Mouse (Mus musculus) kidney, embryonic 16.5 days (tissue): ENCODE measurements around the gene Sucnr1. TPM values are rescaled to one million over a fixed set of nuclear protein-coding genes. Genes with fewer than 3 reads are reported as not detected.
"Not testable (repeated sequence)": the region's sequence is repeated elsewhere in the genome, so short reads cannot be mapped to it uniquely, and the experiment has no call there.

Experiments used
- ATAC-seq: fragments of 200-750 bp; cut with Nextera tagmentation; 2 replicates; pipeline ENCODE4 v1.8.0; 2017; ENCODE audit warnings: moderate TSS enrichment; ENCODE audit not compliant: low FRiP score, low TSS enrichment
- H3K27ac ChIP-seq: fragments of 300-500 bp; sonication (generic); 2 replicates; pipeline ENCODE4 v1.5.1; 2014; ENCODE audit warnings: low read length
- H3K27me3 ChIP-seq: fragments of 300-500 bp; sonication (generic); 2 replicates; pipeline ENCODE4 v1.6.1; 2014; ENCODE audit warnings: low read length, control low read depth, mixed read lengths; ENCODE audit not compliant: insufficient read depth
- H3K36me3 ChIP-seq: fragments of 300-500 bp; sonication (generic); 2 replicates; pipeline ENCODE4 v1.6.1; 2014; ENCODE audit warnings: low read length, control low read depth, mixed read lengths; ENCODE audit not compliant: insufficient read depth
- H3K4me1 ChIP-seq: fragments of 300-500 bp; sonication (generic); 2 replicates; pipeline ENCODE4 v1.6.1; 2014; ENCODE audit warnings: low read length, control low read depth, mixed read lengths; ENCODE audit not compliant: insufficient read depth
- H3K4me2 ChIP-seq: fragments of 300-500 bp; sonication (generic); replicated peaks from 2 replicates; pipeline ENCODE4 v1.6.1; 2014; ENCODE audit warnings: low read depth, low read length
- H3K4me3 ChIP-seq: fragments of 300-500 bp; sonication (generic); 2 replicates; pipeline ENCODE4 v1.5.1; 2014; ENCODE audit warnings: mild to moderate bottlenecking, low read length
- H3K9ac ChIP-seq: fragments of 300-500 bp; sonication (generic); replicated peaks from 2 replicates; pipeline ENCODE4 v1.6.1; 2014; ENCODE audit warnings: low read length
- H3K9me3 ChIP-seq: fragments of 300-500 bp; sonication (generic); 2 replicates; pipeline ENCODE4 v1.6.1; 2016; ENCODE audit warnings: low read length, control low read depth
- WGBS: fragments of 180-500 bp; shearing (Covaris S2); extraction: QIAGEN DNeasy Blood & Tissue Kit; methylation state at CpG from one replicate; pipeline ENCODE4 v1.1.7; 2014; 5-methylcytosine and 5-hydroxymethylcytosine counted together
- polyA plus RNA-seq: library from polyadenylated mRNA; unstranded; fragments of >200 nt; fragmentation: Nextera tagmentation; extraction: Ambion mirVana; gene quantifications from 2 replicates; pipeline ENCODE4 v1.2.1, GENCODE M21; 2015

The Sucnr1 gene
- polyA plus RNA-seq, 1 experiment from 2014 or later, result 6.7 TPM

- ATAC-seq, result no peak
- H3K4me3 ChIP-seq, result no peak overlapping the region
- no peak overlapping the region for H3K4me2 ChIP-seq
- no peaks in the 10 kb centered on the region for H3K27me3 ChIP-seq
- no peak overlapping the region for H3K9ac ChIP-seq
- WGBS, result 73% methylated on average over 3 of the region's 3 CpGs
- H3K36me3 ChIP-seq, result no peaks in the 10 kb centered on the region
- no peaks in the 10 kb centered on the region for H3K9me3 ChIP-seq
- H3K27ac ChIP-seq, result no peak overlapping the region
- H3K4me1 ChIP-seq, result peaks cover 8% of the 10 kb centered on the region; the same call in 1 of the 2 replicates
Observed at GRCm38 (mm10) chr3:60082746-60083145, 1.1 kb downstream of the Sucnr1 start.

GRCm38 (mm10) chr3:60085729-60086128 lies 4.1 kb downstream of the Sucnr1 start:
- Histone ChIP-seq H3K27ac (no peak overlapping the region), H3K4me1 (no peaks in the 10 kb centered on the region), H3K27me3 (no peaks in the 10 kb centered on the region), H3K4me3 (no peak overlapping the region), H3K4me2 (no peak overlapping the region), H3K36me3 (no peaks in the 10 kb centered on the region), H3K9me3 (no peaks in the 10 kb centered on the region), H3K9ac (no peak overlapping the region)
- no peak for ATAC-seq
- WGBS, result 82% methylated on average over 2 of the region's 2 CpGs

- H3K27me3 ChIP-seq, result no peaks in the 10 kb centered on the region
- no peaks in the 10 kb centered on the region for H3K4me1 ChIP-seq
- no peak overlapping the region for H3K4me2 ChIP-seq
- 70% methylated on average over 8 of the region's 8 CpGs for WGBS
- no peaks in the 10 kb centered on the region for H3K9me3 ChIP-seq
- H3K27ac ChIP-seq, result no peak overlapping the region
- no peak overlapping the region for H3K4me3 ChIP-seq
- no peak overlapping the region for H3K9ac ChIP-seq
- no peaks in the 10 kb centered on the region for H3K36me3 ChIP-seq
- ATAC-seq, result no peak
Observed at GRCm38 (mm10) chr3:60091321-60091720, 9.7 kb downstream of the Sucnr1 start.

GRCm38 (mm10) chr3:60094386-60095156 lies 12.9 kb downstream of the Sucnr1 start:
- Histone ChIP-seq H3K4me3 (no peak overlapping the region), H3K36me3 (no peaks in the 10 kb centered on the region), H3K27ac (no peak overlapping the region), H3K9me3 (no peaks in the 10 kb centered on the region), H3K9ac (no peak overlapping the region), H3K27me3 (no peaks in the 10 kb centered on the region), H3K4me2 (no peak overlapping the region), H3K4me1 (no peaks in the 10 kb centered on the region)
- 88% methylated on average over 2 of the region's 2 CpGs for WGBS
- ATAC-seq, result no peak

GRCm38 (mm10) chr3:60096941-60097340 lies 15.3 kb downstream of the Sucnr1 start:
- Histone ChIP-seq H3K9ac (no peak overlapping the region), H3K27me3 (no peaks in the 10 kb centered on the region), H3K9me3 (no peaks in the 10 kb centered on the region), H3K27ac (no peak overlapping the region), H3K36me3 (no peaks in the 10 kb centered on the region), H3K4me2 (no peak overlapping the region), H3K4me1 (no peaks in the 10 kb centered on the region), H3K4me3 (no peak overlapping the region)
- ATAC-seq, result no peak
- 84% methylated on average over 3 of the region's 3 CpGs for WGBS

- H3K27me3 ChIP-seq, result no peaks in the 10 kb centered on the region
- H3K36me3 ChIP-seq, result no peaks in the 10 kb centered on the region
- WGBS, result 66% methylated on average over 2 of the region's 2 CpGs
- no peak overlapping the region for H3K27ac ChIP-seq
- H3K9me3 ChIP-seq, result no peaks in the 10 kb centered on the region
- no peak overlapping the region for H3K4me3 ChIP-seq
- H3K9ac ChIP-seq, result no peak overlapping the region
- peak; percentile 54 for ATAC-seq
- no peaks in the 10 kb centered on the region for H3K4me1 ChIP-seq
- no peak overlapping the region for H3K4me2 ChIP-seq
Observed at GRCm38 (mm10) chr3:60097485-60097884, 15.8 kb downstream of the Sucnr1 start.

GRCm38 (mm10) chr3:60098521-60098920 lies 16.9 kb downstream of the Sucnr1 start:
- Histone ChIP-seq H3K27ac (no peak overlapping the region), H3K9me3 (no peaks in the 10 kb centered on the region)
- 71% methylated on average over 1 of the region's 1 CpGs for WGBS

GRCm38 (mm10) chr3:60104462-60105109 lies 22.9 kb downstream of the Sucnr1 start:
- Histone ChIP-seq H3K4me1 (no peaks in the 10 kb centered on the region), H3K9ac (no peak overlapping the region), H3K4me2 (no peak overlapping the region), H3K4me3 (no peak overlapping the region), H3K9me3 (no peaks in the 10 kb centered on the region), H3K27ac (no peak overlapping the region), H3K27me3 (no peaks in the 10 kb centered on the region), H3K36me3 (no peaks in the 10 kb centered on the region)
- WGBS, result 73% methylated on average over 2 of the region's 2 CpGs
- ATAC-seq, result no peak

More at GRCm38 (mm10) chr3:60098521-60098920, 16.9 kb downstream of the Sucnr1 start:
- Histone ChIP-seq H3K9ac (no peak overlapping the region), H3K4me3 (no peak overlapping the region), H3K36me3 (no peaks in the 10 kb centered on the region), H3K27me3 (no peaks in the 10 kb centered on the region), H3K4me1 (no peaks in the 10 kb centered on the region), H3K4me2 (no peak overlapping the region)
- no peak for ATAC-seq

- H3K36me3 ChIP-seq, H3K27me3 ChIP-seq, ATAC-seq, H3K9ac ChIP-seq, H3K9me3 ChIP-seq, H3K4me3 ChIP-seq, H3K27ac ChIP-seq, H3K4me2 ChIP-seq, H3K4me1 ChIP-seq: not testable (repeated sequence)
- WGBS, result 44% methylated on average over 1 of the region's 1 CpGs
Observed at GRCm38 (mm10) chr3:60106446-60106845, 24.8 kb downstream of the Sucnr1 start.

GRCm38 (mm10) chr3:60107736-60108135 lies 26.1 kb downstream of the Sucnr1 start:
- Histone ChIP-seq H3K27ac (no peak overlapping the region), H3K4me3 (no peak overlapping the region), H3K4me2 (no peak overlapping the region), H3K36me3 (no peaks in the 10 kb centered on the region), H3K4me1 (no peaks in the 10 kb centered on the region), H3K9me3 (no peaks in the 10 kb centered on the region), H3K27me3 (no peaks in the 10 kb centered on the region), H3K9ac (no peak overlapping the region)
- 92% methylated on average over 3 of the region's 3 CpGs for WGBS
- no peak for ATAC-seq
